Mouse (Mus musculus): ENCODE measurements around the gene Naa25.

The Naa25 gene

GRCm38 (mm10) chr5:121397187-121398145 lies at the start of gene Naa25:
Naa25 (plus strand) TSS chr5:121397936.
- peak; percentile 98 for DNase-seq (ENCODE audit: low read depth, low spot score)

GRCm38 (mm10) chr5:121359229-121359628 lies 38.5 kb upstream of the Naa25 start:
- DNase-seq (ENCODE audit: low read depth, low spot score), result no peak

- DNase-seq (ENCODE audit: low read depth, low spot score), result no peak
Measured at GRCm38 (mm10) chr5:121361696-121362095, 36.0 kb upstream of the Naa25 start.

GRCm38 (mm10) chr5:121363441-121363840 lies 34.3 kb upstream of the Naa25 start:
- no peak for DNase-seq (ENCODE audit: low read depth, low spot score)

- no peak for DNase-seq (ENCODE audit: low read depth, low spot score)
Measured at GRCm38 (mm10) chr5:121366449-121367225, 31.1 kb upstream of the Naa25 start.

GRCm38 (mm10) chr5:121367255-121367654 lies 30.5 kb upstream of the Naa25 start:
- no peak for DNase-seq (ENCODE audit: low read depth, low spot score)

- no peak for DNase-seq (ENCODE audit: low read depth, low spot score)
Measured at GRCm38 (mm10) chr5:121371712-121372111, 26.0 kb upstream of the Naa25 start.

GRCm38 (mm10) chr5:121374790-121375189 lies 22.9 kb upstream of the Naa25 start:
- DNase-seq (ENCODE audit: low read depth, low spot score), result no peak

- DNase-seq (ENCODE audit: low read depth, low spot score), result peak; percentile 74
Measured at GRCm38 (mm10) chr5:121376972-121377371, 20.8 kb upstream of the Naa25 start.

- no peak for DNase-seq (ENCODE audit: low read depth, low spot score)
Measured at GRCm38 (mm10) chr5:121378678-121379256, 19.0 kb upstream of the Naa25 start.

- no peak for DNase-seq (ENCODE audit: low read depth, low spot score)
Measured at GRCm38 (mm10) chr5:121380692-121381091, 17.0 kb upstream of the Naa25 start.

- DNase-seq (ENCODE audit: low read depth, low spot score), result peak; percentile 43
Measured at GRCm38 (mm10) chr5:121383857-121384756, 13.6 kb upstream of the Naa25 start.

GRCm38 (mm10) chr5:121384757-121385460 lies 12.8 kb upstream of the Naa25 start:
- DNase-seq (ENCODE audit: low read depth, low spot score), result peak; percentile 26

GRCm38 (mm10) chr5:121385461-121386119 lies 12.1 kb upstream of the Naa25 start, which contains the start of gene Trafd1:
Trafd1 (minus strand) TSS chr5:121385632.
- DNase-seq (ENCODE audit: low read depth, low spot score), result peak; percentile 92

GRCm38 (mm10) chr5:121386120-121386909 lies 11.4 kb upstream of the Naa25 start:
- no peak for DNase-seq (ENCODE audit: low read depth, low spot score)

GRCm38 (mm10) chr5:121387126-121387525 lies 10.6 kb upstream of the Naa25 start:
- no peak for DNase-seq (ENCODE audit: low read depth, low spot score)

- DNase-seq (ENCODE audit: low read depth, low spot score), result no peak
Measured at GRCm38 (mm10) chr5:121389106-121389505, 8.6 kb upstream of the Naa25 start.

GRCm38 (mm10) chr5:121389691-121390090 lies 8.0 kb upstream of the Naa25 start:
- no peak for DNase-seq (ENCODE audit: low read depth, low spot score)
